Mouse (Mus musculus) intestine, embryonic 14.5 days (tissue): Measurements from ENCODE around the gene Vtn. TPM values are rescaled to one million over a fixed set of nuclear protein-coding genes. Genes with fewer than 3 reads are reported as not detected.

Experiments
- ATAC-seq: fragments of 200-750 bp; cut with Nextera tagmentation; replicated peaks from 2 replicates; pipeline ENCODE4 v1.8.0; 2017; ENCODE audit warnings: low read depth, moderate number of reproducible peaks, moderate TSS enrichment, moderate library complexity; ENCODE audit not compliant: low FRiP score, low TSS enrichment
- DNase-seq: peaks from one replicate; pipeline ENCODE4 v3.0.0-alpha.2; 2018; ENCODE audit warnings: low spot score
- H3K27ac ChIP-seq: fragments of 300-500 bp; sonication (generic); 2 replicates; pipeline ENCODE4 v1.5.1; 2014; ENCODE audit warnings: low read depth, mild to moderate bottlenecking, control low read depth
- H3K27me3 ChIP-seq: fragments of 300-500 bp; sonication (generic); replicated peaks from 2 replicates; pipeline ENCODE4 v1.6.1; 2014; ENCODE audit warnings: low read length, control low read depth; ENCODE audit not compliant: control insufficient read depth, insufficient read depth
- H3K36me3 ChIP-seq: fragments of 300-500 bp; sonication (generic); 2 replicates; pipeline ENCODE4 v1.6.1; 2014; ENCODE audit warnings: low read length, control low read depth; ENCODE audit not compliant: control insufficient read depth, insufficient read depth
- H3K4me1 ChIP-seq: fragments of 300-500 bp; sonication (generic); replicated peaks from 2 replicates; pipeline ENCODE4 v1.6.1; 2014; ENCODE audit warnings: low read length, control low read depth, mixed read lengths; ENCODE audit not compliant: control insufficient read depth, insufficient read depth
- H3K4me2 ChIP-seq: fragments of 300-500 bp; sonication (generic); 2 replicates; pipeline ENCODE4 v1.6.1; 2014; ENCODE audit warnings: low read length
- H3K4me3 ChIP-seq: fragments of 300-500 bp; sonication (generic); 2 replicates; pipeline ENCODE4 v1.5.1; 2014; ENCODE audit warnings: low read depth, low read length, control low read depth, mixed read lengths
- H3K9ac ChIP-seq: fragments of 300-500 bp; sonication (generic); 2 replicates; pipeline ENCODE4 v1.6.1; 2014; ENCODE audit warnings: mild to moderate bottlenecking, low read length
- H3K9me3 ChIP-seq: fragments of 300-500 bp; sonication (generic); 2 replicates; pipeline ENCODE4 v1.6.1; 2016; ENCODE audit warnings: low read length, control low read depth; ENCODE audit not compliant: control insufficient read depth
- WGBS: fragments of 180-500 bp; shearing (Covaris S2); extraction: QIAGEN DNeasy Blood & Tissue Kit; methylation state at CpG from one replicate; pipeline ENCODE4 v1.1.7; 2014; 5-methylcytosine and 5-hydroxymethylcytosine counted together
- polyA plus RNA-seq: library from polyadenylated mRNA; unstranded; fragments of >200 nt; fragmentation: Nextera tagmentation; extraction: Ambion mirVana; gene quantifications from 2 replicates; pipeline ENCODE4 v1.2.1, GENCODE M21; 2014

The Vtn gene
- polyA plus RNA-seq, 1 experiment from 2014 or later, result 9.1 TPM

DNA sequence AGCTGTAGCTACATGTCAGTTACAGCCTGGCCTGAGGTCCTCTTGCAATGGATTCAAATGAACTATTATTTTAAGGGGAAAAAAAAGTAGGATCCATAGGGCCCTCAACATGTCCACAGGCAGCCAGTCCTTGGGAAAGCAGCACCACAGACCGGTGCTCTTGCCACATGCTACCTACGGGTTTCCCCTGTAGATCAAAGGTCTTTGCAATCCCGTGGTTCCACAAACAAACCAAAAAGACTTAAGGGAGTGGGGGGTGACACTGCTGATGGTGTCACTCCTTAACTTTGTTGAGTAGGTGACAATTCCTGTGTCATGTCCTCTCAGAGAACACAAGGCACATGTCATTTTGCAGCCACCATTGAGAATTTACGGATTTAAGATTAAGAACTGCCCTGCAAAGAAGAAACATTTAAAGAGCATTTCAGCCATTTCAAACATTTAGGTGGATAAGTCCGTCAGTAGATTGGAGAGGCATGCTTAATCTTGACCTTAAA is 50.6 kb downstream of the Vtn start:
- WGBS, result 3% methylated on average over 5 of the region's 5 CpGs
- ATAC-seq, result no peak

GRCm38 (mm10) chr11:78550168-78551058 is 51.5 kb downstream of the Vtn start, which contains the start of gene Tmem97:
Gene Tmem97, minus strand, starts transcription at chr11:78550777.
- ATAC-seq, result peak; percentile 100
- WGBS, result under 1% methylated on average over 60 of the region's 60 CpGs
- Histone ChIP-seq H3K36me3 (no peaks in the 10 kb centered on the region), H3K4me3 (peak within 1 kb of the TSS; percentile 70), H3K4me1 (peaks cover 18% of the 10 kb centered on the region), H3K27me3 (no peaks in the 10 kb centered on the region), H3K9me3 (no peaks in the 10 kb centered on the region), H3K9ac (peak within 1 kb of the TSS; percentile 67), H3K27ac (peak within 1 kb of the TSS; percentile 77), H3K4me2 (peak within 1 kb of the TSS; percentile 84)
- peak; percentile 94 for DNase-seq

More for the DNA sequence above, 50.6 kb downstream of the Vtn start:
- Histone ChIP-seq H3K36me3 (no peaks in the 10 kb centered on the region), H3K27ac (no peak overlapping the region; the same call in 1 of the 2 replicates), H3K27me3 (no peaks in the 10 kb centered on the region), H3K4me2 (peak overlapping the region; percentile 84), H3K9me3 (no peaks in the 10 kb centered on the region), H3K4me3 (peak overlapping the region; percentile 70), H3K4me1 (peaks cover 18% of the 10 kb centered on the region), H3K9ac (peak overlapping the region; percentile 67)
- no peak for DNase-seq

DNA sequence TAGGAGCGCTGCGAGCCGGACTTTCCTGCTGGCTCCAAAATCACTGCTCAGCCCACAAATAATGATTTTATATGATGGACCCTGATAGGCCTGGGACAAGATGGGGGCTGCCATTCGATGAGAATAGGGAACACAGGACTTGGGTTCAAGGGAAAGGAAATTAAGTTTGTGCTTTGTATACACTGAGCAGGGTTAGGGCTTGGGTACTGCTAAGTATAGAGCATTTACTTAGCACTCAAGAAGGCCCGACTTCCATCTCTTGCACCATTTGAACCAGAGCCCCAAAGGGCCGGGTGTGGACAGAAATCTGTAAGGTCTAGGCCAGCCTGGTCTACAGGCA is 52.1 kb downstream of the Vtn start:
- H3K9ac ChIP-seq, result peak overlapping the region; percentile 59
- H3K27me3 ChIP-seq, result no peaks in the 10 kb centered on the region
- peak; percentile 37 for ATAC-seq
- WGBS, result 32% methylated on average over 6 of the region's 6 CpGs
- peak overlapping the region; percentile 70 for H3K4me3 ChIP-seq
- H3K36me3 ChIP-seq, result no peaks in the 10 kb centered on the region
- no peak for DNase-seq
- peak overlapping the region; percentile 84 for H3K4me2 ChIP-seq
- H3K4me1 ChIP-seq, result peaks cover 18% of the 10 kb centered on the region
- H3K27ac ChIP-seq, result peak overlapping the region; percentile 77
- no peaks in the 10 kb centered on the region for H3K9me3 ChIP-seq

Other genes with a start within 250 kb of the Vtn start
- gene 2610507B11Rik, start 237.3 kb upstream of the Vtn start, polyA plus RNA-seq, result 74.4 and 75.6 TPM in 2 replicates
- 0.17 and 0.24 TPM in 2 replicates for gene BC030499, start 208.2 kb upstream of the Vtn start, polyA plus RNA-seq
- gene Spag5, start 197.6 kb upstream of the Vtn start, polyA plus RNA-seq, result 34.1 and 40.0 TPM in 2 replicates
- 20.0 and 21.1 TPM in 2 replicates for gene Aldoc, start 176.1 kb upstream of the Vtn start, polyA plus RNA-seq
- 76.2 and 79.1 TPM in 2 replicates for gene Pigs, start 170.7 kb upstream of the Vtn start, polyA plus RNA-seq
- gene Unc119, start 155.6 kb upstream of the Vtn start, polyA plus RNA-seq, result 39.8 and 42.8 TPM in 2 replicates
- gene Foxn1, start 112.5 kb upstream of the Vtn start, polyA plus RNA-seq, result not detected in 2 replicates
- 0.07 and 0.12 TPM in 2 replicates for gene Slc13a2, start 76.9 kb upstream of the Vtn start, polyA plus RNA-seq
- 12.4 and 12.8 TPM in 2 replicates for gene Slc46a1, start 33.4 kb upstream of the Vtn start, polyA plus RNA-seq
- 3.9 and 4.2 TPM in 2 replicates for gene Sarm1, start 1.3 kb upstream of the Vtn start, polyA plus RNA-seq
- not detected in 2 replicates for gene Sebox, start 4.4 kb downstream of the Vtn start, polyA plus RNA-seq
- gene Tmem199, start 13.1 kb downstream of the Vtn start, polyA plus RNA-seq, result 57.9 and 63.2 TPM in 2 replicates
- gene Poldip2, start 13.1 kb downstream of the Vtn start, polyA plus RNA-seq, result 146 and 147 TPM in 2 replicates
- 83.3 and 86.7 TPM in 2 replicates for gene Tnfaip1, start 37.2 kb downstream of the Vtn start, polyA plus RNA-seq
- gene Ift20, start 37.3 kb downstream of the Vtn start, polyA plus RNA-seq, result 117 and 123 TPM in 2 replicates
- 131 and 160 TPM in 2 replicates for gene Tmem97, start 51.7 kb downstream of the Vtn start, polyA plus RNA-seq
- 12.6 and 14.9 TPM in 2 replicates for gene Nlk, start 198.3 kb downstream of the Vtn start, polyA plus RNA-seq